Mouse (Mus musculus) liver, adult 2 months (tissue): ENCODE measurements around the gene Atp6v0d1. TPM values are rescaled to one million over a fixed set of nuclear protein-coding genes. Genes with fewer than 3 reads are reported as not detected.

Experiments
- DNase-seq: peaks from one replicate; pipeline ENCODE4 v3.0.0-alpha.2; 2011; ENCODE audit warnings: low read depth, low spot score; ENCODE audit errors: extremely low read depth
- H3K27ac ChIP-seq: fragments of 200-500 bp; replicated peaks from 2 replicates; pipeline ENCODE4 v1.5.1; 2012; ENCODE audit warnings: low read depth, mild to moderate bottlenecking, control low read depth, inconsistent platforms, low read length; ENCODE audit not compliant: insufficient read depth
- H3K27me3 ChIP-seq: fragments of 200-500 bp; 2 replicates; pipeline ENCODE4 v1.6.1; 2012; ENCODE audit warnings: mild to moderate bottlenecking, moderate library complexity, low read length, inconsistent platforms; ENCODE audit not compliant: control insufficient read depth, insufficient read depth
- H3K36me3 ChIP-seq: fragments of 200-500 bp; 2 replicates; pipeline ENCODE4 v1.6.1; 2012; ENCODE audit warnings: low read length, inconsistent platforms; ENCODE audit not compliant: control insufficient read depth, insufficient read depth
- H3K4me1 ChIP-seq: fragments of 200-500 bp; 2 replicates; pipeline ENCODE4 v1.6.1; 2011; ENCODE audit warnings: low read length; ENCODE audit not compliant: control insufficient read depth, insufficient read depth
- H3K4me3 ChIP-seq: fragments of 200-500 bp; 2 replicates; pipeline ENCODE4 v1.5.1; 2011; ENCODE audit warnings: low read depth, mild to moderate bottlenecking, control low read depth, low read length, moderate library complexity; ENCODE audit not compliant: insufficient read depth
- H3K79me2 ChIP-seq: fragments of 200-500 bp; 2 replicates; pipeline ENCODE4 v1.6.1; 2012; ENCODE audit warnings: inconsistent platforms, mild to moderate bottlenecking, low read length, moderate library complexity; ENCODE audit not compliant: control insufficient read depth, insufficient read depth
- H3K9ac ChIP-seq: fragments of 200-500 bp; 2 replicates; pipeline ENCODE4 v1.6.1; 2012; ENCODE audit warnings: low read depth, mild to moderate bottlenecking, control low read depth, inconsistent platforms, low read length
- CTCF ChIP-seq: fragments of 200-500 bp; IDR thresholded peaks from 2 replicates; pipeline ENCODE4 v1.5.1; 2011; ENCODE audit warnings: low read depth, low read length, control low read depth
- POLR2A ChIP-seq: fragments of 200-500 bp; IDR thresholded peaks from 2 replicates; pipeline ENCODE4 v1.6.1; 2011; ENCODE audit warnings: low read length, control low read depth; ENCODE audit not compliant: insufficient read depth; ENCODE audit errors: extremely low read depth
- WGBS: fragments of 180-500 bp; shearing (Covaris S2); methylation state at CpG from one replicate; pipeline ENCODE4 v1.1.7; 2018; 5-methylcytosine and 5-hydroxymethylcytosine counted together
- polyA plus RNA-seq: library from polyadenylated mRNA; depleted of rRNA; stranded (reverse); fragments of >200 nt; gene quantifications from 2 replicates; pipeline ENCODE4 v1.2.3, GENCODE M21; 2012; rRNA removed
- total RNA-seq: library from RNA; depleted of rRNA; stranded (reverse); fragments of >200 nt; gene quantifications from 2 replicates; pipeline ENCODE4 v1.2.3, GENCODE M21; 2014; rRNA removed

Gene Atp6v0d1
- total and polyA plus RNA-seq, 2 experiments, result 63.5 to 82.0 TPM

DNA sequence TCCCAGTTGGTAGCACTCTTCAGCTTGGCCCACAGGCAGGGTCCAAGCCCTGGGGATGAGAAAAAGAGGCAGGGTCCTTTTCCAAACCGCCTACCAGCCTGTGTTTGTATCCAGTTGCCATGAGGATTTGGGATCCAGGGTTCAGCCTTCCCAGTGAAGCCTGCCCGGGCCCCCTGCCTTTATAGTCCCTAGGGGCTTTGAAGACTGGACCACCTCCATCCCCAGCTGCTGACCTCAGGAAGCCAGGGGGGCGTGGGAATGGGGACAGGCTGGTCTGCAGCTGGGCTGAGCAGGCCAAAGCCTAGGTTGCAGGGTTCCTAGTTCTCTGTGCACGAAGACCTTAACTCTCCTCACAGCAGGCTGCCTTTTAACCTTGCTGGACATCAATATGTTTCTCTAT lies 90.6 kb downstream of the Atp6v0d1 start:
- DNase-seq, result no peak
- no peak overlapping the region for H3K27ac ChIP-seq
- H3K36me3 ChIP-seq, result no peaks in the 10 kb centered on the region
- TF ChIP-seq POLR2A (no peak), CTCF (no peak)
- no peaks in the 10 kb centered on the region for H3K79me2 ChIP-seq
- H3K9ac ChIP-seq, result no peak overlapping the region
- 91% methylated on average over 4 of the region's 4 CpGs for WGBS
- no peaks in the 10 kb centered on the region for H3K27me3 ChIP-seq
- peaks cover 9% of the 10 kb centered on the region; the same call in 1 of the 2 replicates for H3K4me1 ChIP-seq
- no peak overlapping the region for H3K4me3 ChIP-seq

DNA sequence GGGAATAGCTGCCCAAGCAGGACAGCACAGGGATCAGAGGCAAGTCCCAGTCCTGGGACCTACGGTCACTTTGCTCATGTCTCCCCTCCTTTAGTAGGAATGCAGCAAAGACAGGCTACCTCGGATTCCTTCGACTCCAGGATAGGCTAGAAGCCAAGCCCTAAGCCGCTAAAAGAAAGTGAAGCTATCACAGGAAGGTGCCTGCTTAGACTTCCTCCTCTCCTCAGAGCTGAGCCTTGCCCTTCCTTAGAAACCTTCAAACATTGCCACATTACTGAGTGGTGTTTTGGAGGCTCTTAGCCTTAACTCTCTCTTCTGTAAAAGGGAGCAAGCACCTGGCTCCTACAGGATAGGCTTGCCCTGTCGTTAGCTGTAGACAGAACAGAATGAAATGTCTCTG lies 91.2 kb downstream of the Atp6v0d1 start:
- no peaks in the 10 kb centered on the region for H3K27me3 ChIP-seq
- no peak for DNase-seq
- H3K79me2 ChIP-seq, result no peaks in the 10 kb centered on the region
- no peak overlapping the region for H3K4me3 ChIP-seq
- TF ChIP-seq POLR2A, result no peak
- TF ChIP-seq CTCF, result no peak
- no peak overlapping the region for H3K27ac ChIP-seq
- H3K4me1 ChIP-seq, result peaks cover 9% of the 10 kb centered on the region; the same call in 1 of the 2 replicates
- no peak overlapping the region for H3K9ac ChIP-seq
- H3K36me3 ChIP-seq, result no peaks in the 10 kb centered on the region
- WGBS, result 60% methylated on average over 5 of the region's 5 CpGs

Other genes with a start within 250 kb of the Atp6v0d1 start
- gene Lrrc29, start 239.8 kb downstream of the Atp6v0d1 start, total RNA-seq, result 3.0 and 3.2 TPM in 2 replicates
- 7.9 and 12.9 TPM in 2 replicates for gene Lrrc29, start 239.8 kb downstream of the Atp6v0d1 start, polyA plus RNA-seq
- gene Tmem208, start 239.7 kb downstream of the Atp6v0d1 start, total RNA-seq, result 97.9 and 104 TPM in 2 replicates
- 87.5 and 90.9 TPM in 2 replicates for gene Tmem208, start 239.7 kb downstream of the Atp6v0d1 start, polyA plus RNA-seq
- 1.7 and 1.9 TPM in 2 replicates for gene Fhod1, start 218.1 kb downstream of the Atp6v0d1 start, total RNA-seq
- 3.2 and 7.8 TPM in 2 replicates for gene Fhod1, start 218.1 kb downstream of the Atp6v0d1 start, polyA plus RNA-seq
- under 0.01 and 0.20 TPM in 2 replicates for gene Slc9a5, start 217.2 kb downstream of the Atp6v0d1 start, total RNA-seq
- 0.15 and 0.53 TPM in 2 replicates for gene Slc9a5, start 217.2 kb downstream of the Atp6v0d1 start, polyA plus RNA-seq
- gene Plekhg4, start 192.8 kb downstream of the Atp6v0d1 start, total RNA-seq, result under 0.01 and 0.13 TPM in 2 replicates
- 0.09 TPM in 1 of 2 replicates, not detected in the other for gene Plekhg4, start 192.8 kb downstream of the Atp6v0d1 start, polyA plus RNA-seq
- not detected in 2 replicates for gene Kctd19, start 152.5 kb downstream of the Atp6v0d1 start, total RNA-seq
- not detected in 2 replicates for gene Kctd19, start 152.5 kb downstream of the Atp6v0d1 start, polyA plus RNA-seq
- not detected in 2 replicates for gene Lrrc36, start 152.5 kb downstream of the Atp6v0d1 start, total RNA-seq
- not detected in 2 replicates for gene Lrrc36, start 152.5 kb downstream of the Atp6v0d1 start, polyA plus RNA-seq
- gene Tppp3, start 94.5 kb downstream of the Atp6v0d1 start, total RNA-seq, result 0.47 and 0.65 TPM in 2 replicates
- 0.51 and 0.80 TPM in 2 replicates for gene Tppp3, start 94.5 kb downstream of the Atp6v0d1 start, polyA plus RNA-seq
- gene Zdhhc1, start 69.1 kb downstream of the Atp6v0d1 start, total RNA-seq, result 1.9 and 2.3 TPM in 2 replicates
- gene Zdhhc1, start 69.1 kb downstream of the Atp6v0d1 start, polyA plus RNA-seq, result 2.3 and 4.5 TPM in 2 replicates
- gene Hsd11b2, start 47.3 kb downstream of the Atp6v0d1 start, total RNA-seq, result not detected in 2 replicates
- 0.09 and 0.12 TPM in 2 replicates for gene Hsd11b2, start 47.3 kb downstream of the Atp6v0d1 start, polyA plus RNA-seq
- 1.3 and 2.6 TPM in 2 replicates for gene Ripor1, start 39.2 kb upstream of the Atp6v0d1 start, total RNA-seq
- 5.5 and 7.4 TPM in 2 replicates for gene Ripor1, start 39.2 kb upstream of the Atp6v0d1 start, polyA plus RNA-seq
- 14.6 and 15.6 TPM in 2 replicates for gene Ctcf, start 70.5 kb upstream of the Atp6v0d1 start, total RNA-seq
- 6.6 TPM in 2 replicates for gene Ctcf, start 70.5 kb upstream of the Atp6v0d1 start, polyA plus RNA-seq
- gene Agrp, start 71.3 kb upstream of the Atp6v0d1 start, total RNA-seq, result not detected in 2 replicates
- not detected in 2 replicates for gene Agrp, start 71.3 kb upstream of the Atp6v0d1 start, polyA plus RNA-seq
- under 0.01 and 0.07 TPM in 2 replicates for gene Carmil2, start 120.2 kb upstream of the Atp6v0d1 start, total RNA-seq
- 0.32 and 0.64 TPM in 2 replicates for gene Carmil2, start 120.2 kb upstream of the Atp6v0d1 start, polyA plus RNA-seq
- 1.5 and 3.2 TPM in 2 replicates for gene Acd, start 135.1 kb upstream of the Atp6v0d1 start, total RNA-seq
- gene Acd, start 135.1 kb upstream of the Atp6v0d1 start, polyA plus RNA-seq, result 18.3 and 22.8 TPM in 2 replicates
- 4.1 and 5.4 TPM in 2 replicates for gene Pard6a, start 135.1 kb upstream of the Atp6v0d1 start, total RNA-seq
- gene Pard6a, start 135.1 kb upstream of the Atp6v0d1 start, polyA plus RNA-seq, result 8.1 and 8.6 TPM in 2 replicates
- gene 4933405L10Rik, start 141.6 kb upstream of the Atp6v0d1 start, total RNA-seq, result not detected in 2 replicates
- not detected in 2 replicates for gene 4933405L10Rik, start 141.6 kb upstream of the Atp6v0d1 start, polyA plus RNA-seq
- 0.13 TPM in 1 of 2 replicates, not detected in the other for gene Enkd1, start 142.2 kb upstream of the Atp6v0d1 start, total RNA-seq
- gene Enkd1, start 142.2 kb upstream of the Atp6v0d1 start, polyA plus RNA-seq, result 0.42 and 0.62 TPM in 2 replicates
- gene Gfod2, start 192.6 kb upstream of the Atp6v0d1 start, total RNA-seq, result 2.6 and 3.4 TPM in 2 replicates
- 6.3 and 9.2 TPM in 2 replicates for gene Gfod2, start 192.6 kb upstream of the Atp6v0d1 start, polyA plus RNA-seq